Mouse (Mus musculus): ENCODE measurements around the gene Tmem41a. TPM values are rescaled to one million over a fixed set of nuclear protein-coding genes. Genes with fewer than 3 reads are reported as not detected.

Tmem41a gene
- polyA plus RNA-seq, 1 experiment from 2014 or later = 219 TPM

DNA sequence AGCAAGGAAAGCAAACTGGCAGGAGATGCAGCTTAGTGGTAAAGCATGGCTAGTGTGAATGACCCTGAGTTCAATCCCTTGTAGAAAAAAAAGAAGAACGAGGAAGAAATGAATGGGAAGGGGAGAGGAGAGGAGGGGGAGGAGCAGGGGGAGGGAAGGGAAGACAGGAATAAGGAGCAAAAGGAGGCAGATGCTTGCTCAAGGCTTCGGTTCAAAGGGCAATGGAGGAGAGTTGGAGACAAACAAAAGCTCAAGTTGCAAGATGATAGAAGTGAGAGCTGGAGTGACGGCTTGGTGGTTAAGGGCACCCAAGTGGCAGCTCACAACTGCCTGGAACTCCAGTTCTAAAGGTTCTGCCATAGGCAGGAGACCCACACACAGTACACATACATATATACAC lies 38.8 kb upstream of the Tmem41a start:
- no peaks in the 10 kb centered on the region for H3K27me3 ChIP-seq (replicated peaks; ENCODE audit: control insufficient read depth, insufficient read depth, low read length)
- H3K36me3 ChIP-seq (ENCODE audit: control insufficient read depth, insufficient read depth) = peaks cover 4% of the 10 kb centered on the region; the same call in 1 of the 2 replicates
- no peak overlapping the region for H3K4me2 ChIP-seq (replicated peaks; ENCODE audit: low read depth)
- 16% methylated on average over 3 of the region's 3 CpGs for WGBS
- no peaks in the 10 kb centered on the region for H3K9me3 ChIP-seq (ENCODE audit: control insufficient read depth)
- no peak for ATAC-seq
- H3K27ac ChIP-seq (ENCODE audit: low read depth, low read length) = no peak overlapping the region
- H3K9ac ChIP-seq (ENCODE audit: low read depth, low read length) = no peak overlapping the region
- H3K4me3 ChIP-seq (ENCODE audit: low read depth, low read length) = no peak overlapping the region
- no peak for TF ChIP-seq CTCF (IDR thresholded peaks at IDR 0.05; ENCODE audit: low read depth)
- no peaks in the 10 kb centered on the region for H3K4me1 ChIP-seq (replicated peaks; ENCODE audit: control insufficient read depth, insufficient read depth, low read length)

DNA sequence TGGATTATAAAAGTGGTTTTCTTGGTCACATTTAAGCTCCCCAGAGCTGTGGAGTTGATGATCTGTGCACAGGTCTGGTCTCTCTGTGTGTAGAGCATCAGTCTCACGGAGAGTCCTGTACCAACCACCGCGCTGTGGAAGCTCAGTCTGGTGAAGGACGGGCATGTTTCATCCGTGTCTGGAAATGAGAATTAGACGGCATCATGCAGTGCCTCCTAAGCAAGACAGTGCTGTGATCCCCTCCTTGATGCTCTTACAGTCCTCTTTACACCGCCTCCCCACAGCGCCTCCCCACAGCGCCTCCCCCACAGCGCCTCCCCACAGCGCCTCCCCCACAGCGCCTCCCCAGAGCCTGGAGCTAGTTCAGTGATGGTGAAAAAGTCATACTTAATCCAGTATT lies 36.7 kb upstream of the Tmem41a start:
- H3K4me1 ChIP-seq (replicated peaks; ENCODE audit: control insufficient read depth, insufficient read depth, low read length) = no peaks in the 10 kb centered on the region
- 92% methylated on average over 12 of the region's 12 CpGs for WGBS
- no peaks in the 10 kb centered on the region for H3K9me3 ChIP-seq (ENCODE audit: control insufficient read depth)
- no peak for ATAC-seq
- H3K4me2 ChIP-seq (replicated peaks; ENCODE audit: low read depth) = no peak overlapping the region
- no peak overlapping the region for H3K4me3 ChIP-seq (ENCODE audit: low read depth, low read length)
- no peak overlapping the region for H3K9ac ChIP-seq (ENCODE audit: low read depth, low read length)
- H3K27ac ChIP-seq (ENCODE audit: low read depth, low read length) = no peak overlapping the region
- H3K27me3 ChIP-seq (replicated peaks; ENCODE audit: control insufficient read depth, insufficient read depth, low read length) = no peaks in the 10 kb centered on the region
- no peak for TF ChIP-seq CTCF (IDR thresholded peaks at IDR 0.05; ENCODE audit: low read depth)
- H3K36me3 ChIP-seq (ENCODE audit: control insufficient read depth, insufficient read depth) = peaks cover 4% of the 10 kb centered on the region; the same call in 1 of the 2 replicates

DNA sequence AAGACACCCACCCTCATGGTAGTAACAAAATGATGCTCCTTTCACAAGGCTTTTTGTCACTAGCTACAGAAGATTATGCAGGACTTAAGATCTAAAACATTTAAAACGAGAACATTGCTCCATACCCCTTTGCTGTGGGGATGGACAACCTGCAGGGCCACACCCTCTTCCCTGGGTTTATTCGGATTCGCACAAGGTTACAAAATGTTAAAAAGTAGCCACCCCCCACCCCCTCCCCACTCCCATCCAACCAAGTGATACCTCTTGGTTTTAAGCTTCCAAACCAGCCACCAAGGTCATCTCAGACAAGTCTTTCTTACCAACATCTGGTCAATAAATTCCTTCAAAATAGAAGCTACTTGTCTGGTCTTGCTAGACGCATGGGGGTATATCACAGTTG lies 36.2 kb upstream of the Tmem41a start:
- Histone ChIP-seq H3K4me1 (replicated peaks; ENCODE audit: control insufficient read depth, insufficient read depth, low read length) (no peaks in the 10 kb centered on the region), H3K4me2 (replicated peaks; ENCODE audit: low read depth) (no peak overlapping the region), H3K9ac (ENCODE audit: low read depth, low read length) (no peak overlapping the region), H3K9me3 (ENCODE audit: control insufficient read depth) (no peaks in the 10 kb centered on the region), H3K4me3 (ENCODE audit: low read depth, low read length) (no peak overlapping the region), H3K27me3 (replicated peaks; ENCODE audit: control insufficient read depth, insufficient read depth, low read length) (no peaks in the 10 kb centered on the region), H3K27ac (ENCODE audit: low read depth, low read length) (no peak overlapping the region), H3K36me3 (ENCODE audit: control insufficient read depth, insufficient read depth) (peaks cover 4% of the 10 kb centered on the region; the same call in 1 of the 2 replicates)
- no peak for TF ChIP-seq CTCF (IDR thresholded peaks at IDR 0.05; ENCODE audit: low read depth)
- WGBS = 92% methylated on average over 4 of the region's 4 CpGs
- ATAC-seq = no peak

DNA sequence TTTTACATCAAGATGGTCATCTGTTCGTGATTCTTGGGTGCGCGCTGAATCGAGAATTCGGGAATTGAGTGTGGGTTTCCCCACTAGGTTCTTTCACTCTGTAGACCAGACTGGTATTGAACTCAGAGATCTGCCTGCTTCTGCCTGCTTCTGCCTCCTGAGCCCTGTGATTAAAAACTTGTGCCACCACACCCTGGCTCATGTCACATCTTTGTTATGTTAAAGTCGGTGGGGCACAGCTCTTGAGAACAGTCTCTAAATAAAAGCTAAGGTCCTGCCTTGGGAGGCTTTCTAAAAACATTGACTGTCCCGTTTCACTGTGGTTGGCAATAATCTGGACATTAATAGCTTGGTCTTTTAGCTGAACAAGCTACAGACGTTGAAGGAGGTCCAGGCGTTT lies 35.8 kb upstream of the Tmem41a start:
- H3K4me3 ChIP-seq (ENCODE audit: low read depth, low read length) = no peak overlapping the region
- TF ChIP-seq CTCF (IDR thresholded peaks at IDR 0.05; ENCODE audit: low read depth) = no peak
- H3K9ac ChIP-seq (ENCODE audit: low read depth, low read length) = no peak overlapping the region
- 94% methylated on average over 9 of the region's 9 CpGs for WGBS
- no peaks in the 10 kb centered on the region for H3K4me1 ChIP-seq (replicated peaks; ENCODE audit: control insufficient read depth, insufficient read depth, low read length)
- no peak overlapping the region for H3K27ac ChIP-seq (ENCODE audit: low read depth, low read length)
- no peak overlapping the region for H3K4me2 ChIP-seq (replicated peaks; ENCODE audit: low read depth)
- no peaks in the 10 kb centered on the region for H3K27me3 ChIP-seq (replicated peaks; ENCODE audit: control insufficient read depth, insufficient read depth, low read length)
- no peak for ATAC-seq
- no peaks in the 10 kb centered on the region for H3K9me3 ChIP-seq (ENCODE audit: control insufficient read depth)
- peaks cover 4% of the 10 kb centered on the region; the same call in 1 of the 2 replicates for H3K36me3 ChIP-seq (ENCODE audit: control insufficient read depth, insufficient read depth)

DNA sequence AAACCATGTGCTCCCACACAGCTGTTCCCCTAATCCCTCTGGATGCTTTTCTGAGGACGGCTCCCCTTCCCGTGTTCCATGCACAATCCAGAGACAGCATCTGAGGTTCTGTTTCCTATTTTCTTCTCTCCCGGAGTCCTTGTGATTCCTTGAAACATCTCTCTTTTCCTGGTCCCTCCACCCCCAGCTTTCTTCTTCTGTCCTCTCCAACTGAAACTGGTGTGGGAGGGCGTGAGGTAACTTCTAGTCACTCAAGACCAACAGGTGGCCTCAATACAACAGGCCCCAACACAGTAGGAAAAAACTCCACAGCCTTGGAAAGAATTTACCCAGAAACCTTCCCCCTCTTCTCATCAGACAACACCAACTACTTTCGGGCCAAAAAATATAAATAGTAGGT lies 30.0 kb upstream of the Tmem41a start:
- H3K4me2 ChIP-seq (replicated peaks; ENCODE audit: low read depth) = no peak overlapping the region
- no peak for ATAC-seq
- H3K27ac ChIP-seq (ENCODE audit: low read depth, low read length) = no peak overlapping the region
- TF ChIP-seq CTCF (IDR thresholded peaks at IDR 0.05; ENCODE audit: low read depth) = no peak
- no peak overlapping the region for H3K4me3 ChIP-seq (ENCODE audit: low read depth, low read length)
- no peak overlapping the region for H3K9ac ChIP-seq (ENCODE audit: low read depth, low read length)
- H3K36me3 ChIP-seq (ENCODE audit: control insufficient read depth, insufficient read depth) = peaks cover 7% of the 10 kb centered on the region; the same call in 1 of the 2 replicates
- 87% methylated on average over 5 of the region's 5 CpGs for WGBS
- no peaks in the 10 kb centered on the region for H3K9me3 ChIP-seq (ENCODE audit: control insufficient read depth)
- no peaks in the 10 kb centered on the region for H3K4me1 ChIP-seq (replicated peaks; ENCODE audit: control insufficient read depth, insufficient read depth, low read length)
- no peaks in the 10 kb centered on the region for H3K27me3 ChIP-seq (replicated peaks; ENCODE audit: control insufficient read depth, insufficient read depth, low read length)

DNA sequence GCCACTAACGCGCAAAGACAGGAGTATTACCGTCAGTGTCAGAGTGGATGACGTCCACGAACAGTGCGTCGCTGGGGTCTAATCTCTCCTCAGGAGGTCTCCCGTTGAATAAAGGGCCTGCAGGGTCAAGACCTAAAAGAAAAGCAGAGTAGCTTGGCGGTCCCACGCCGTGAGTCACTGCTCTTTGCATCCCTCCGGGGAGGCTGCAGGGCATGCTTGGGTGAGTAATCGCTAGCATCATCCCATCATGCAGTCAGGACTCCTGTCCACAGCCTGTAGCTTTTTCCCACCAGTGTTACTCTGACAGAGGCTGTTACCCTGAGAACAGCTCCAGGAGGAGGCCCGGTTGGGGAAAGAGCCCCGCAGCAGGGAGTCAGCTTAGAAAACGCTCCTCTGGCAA lies 28.9 kb upstream of the Tmem41a start:
- ATAC-seq = no peak
- Histone ChIP-seq H3K4me1 (replicated peaks; ENCODE audit: control insufficient read depth, insufficient read depth, low read length) (no peaks in the 10 kb centered on the region), H3K36me3 (ENCODE audit: control insufficient read depth, insufficient read depth) (peaks cover 7% of the 10 kb centered on the region; the same call in 1 of the 2 replicates), H3K9ac (ENCODE audit: low read depth, low read length) (no peak overlapping the region), H3K4me3 (ENCODE audit: low read depth, low read length) (no peak overlapping the region), H3K9me3 (ENCODE audit: control insufficient read depth) (no peaks in the 10 kb centered on the region), H3K27me3 (replicated peaks; ENCODE audit: control insufficient read depth, insufficient read depth, low read length) (no peaks in the 10 kb centered on the region), H3K4me2 (replicated peaks; ENCODE audit: low read depth) (peak overlapping the region; percentile 25; the same call in 1 of the 2 replicates), H3K27ac (ENCODE audit: low read depth, low read length) (no peak overlapping the region)
- no peak for TF ChIP-seq CTCF (IDR thresholded peaks at IDR 0.05; ENCODE audit: low read depth)
- WGBS = 23% methylated on average over 16 of the region's 16 CpGs

DNA sequence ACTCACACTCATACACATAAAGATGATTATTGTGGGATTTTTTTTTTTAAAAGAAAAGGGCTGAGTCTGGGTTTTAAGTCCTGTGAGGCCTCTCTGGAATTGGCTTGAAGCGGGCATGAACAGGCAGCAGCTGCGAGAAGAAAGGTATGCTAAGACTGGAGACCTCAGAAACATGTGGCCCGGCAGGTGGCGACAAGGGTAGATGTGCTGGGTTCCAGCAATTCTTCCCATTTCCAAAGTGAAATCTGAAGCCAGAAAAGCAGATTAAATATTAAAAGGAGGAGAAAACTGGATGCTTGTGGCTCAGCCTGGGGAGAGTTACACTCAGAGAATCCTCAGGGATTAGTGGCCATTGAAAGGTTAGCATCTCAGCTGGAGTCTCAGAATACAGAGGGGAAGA lies 24.1 kb upstream of the Tmem41a start:
- WGBS = 64% methylated on average over 4 of the region's 4 CpGs
- Histone ChIP-seq H3K36me3 (ENCODE audit: control insufficient read depth, insufficient read depth) (peaks cover 7% of the 10 kb centered on the region; the same call in 1 of the 2 replicates), H3K9ac (ENCODE audit: low read depth, low read length) (no peak overlapping the region), H3K27ac (ENCODE audit: low read depth, low read length) (no peak overlapping the region), H3K9me3 (ENCODE audit: control insufficient read depth) (no peaks in the 10 kb centered on the region), H3K27me3 (replicated peaks; ENCODE audit: control insufficient read depth, insufficient read depth, low read length) (no peaks in the 10 kb centered on the region), H3K4me1 (replicated peaks; ENCODE audit: control insufficient read depth, insufficient read depth, low read length) (no peaks in the 10 kb centered on the region), H3K4me3 (ENCODE audit: low read depth, low read length) (no peak overlapping the region), H3K4me2 (replicated peaks; ENCODE audit: low read depth) (no peak overlapping the region)
- no peak for ATAC-seq
- TF ChIP-seq CTCF (IDR thresholded peaks at IDR 0.05; ENCODE audit: low read depth) = no peak

All from intestine, postnatal 0 days (tissue).